Mouse (Mus musculus) right cerebral cortex, postnatal 36 days (tissue): ENCODE data around the gene Trim41.
A peak's percentile ranks its signal among the peaks of the same experiment; 100 is the strongest.

Experiments
- DNase-seq, 2 experiments: peaks; one replicate each; pipeline ENCODE4 v3.0.0; 2022; ENCODE audit warnings: low spot score in 2 of 2, mixed read lengths in 1 of 2

Trim41 gene

GRCm38 (mm10) chr11:48790946-48791345 is 26.2 kb downstream of the Trim41 start:
- no peak for DNase-seq

DNA sequence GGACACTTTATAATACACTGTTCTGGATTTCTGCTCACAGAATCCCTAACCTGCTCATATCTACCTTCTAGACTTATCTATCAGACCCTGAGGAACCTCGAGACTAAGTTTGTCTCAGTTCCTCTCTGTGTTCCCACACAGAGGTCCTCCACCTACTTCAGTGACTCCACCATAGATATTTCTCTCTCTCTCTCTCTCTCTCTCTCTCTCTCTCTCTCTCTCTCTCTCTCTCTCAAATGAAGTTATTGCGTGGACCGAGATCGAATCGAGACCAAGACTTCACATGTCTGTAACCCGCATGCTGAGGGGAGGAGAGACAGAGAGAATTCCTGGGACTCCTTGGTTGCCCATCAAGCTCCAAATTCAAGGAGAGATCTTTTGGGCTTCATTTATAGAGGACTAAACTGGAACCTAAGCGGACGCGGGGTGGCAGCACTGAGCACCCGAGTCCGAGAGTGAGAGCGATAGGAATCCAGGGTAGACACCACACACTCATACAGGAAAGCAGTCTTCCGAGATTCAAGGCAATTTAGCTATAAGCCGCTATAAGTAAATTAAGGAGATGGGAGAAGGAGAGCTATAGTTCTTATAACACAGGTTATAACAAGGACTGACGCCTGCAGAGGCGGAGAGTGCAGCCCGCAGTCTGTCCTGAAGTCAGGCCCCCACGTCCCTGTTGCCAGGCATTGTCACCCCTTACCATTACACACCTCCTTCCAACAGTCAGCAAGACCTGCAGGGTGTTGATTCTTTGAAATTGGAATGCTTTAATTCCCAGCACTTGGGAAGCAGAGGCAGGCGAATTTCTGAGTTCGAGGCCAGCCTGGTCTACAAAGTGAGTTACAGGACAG is 27.0 kb downstream of the Trim41 start:
- DNase-seq = peak; percentile 75 to 78

GRCm38 (mm10) chr11:48789215-48789614 is 27.9 kb downstream of the Trim41 start:
- no peak for DNase-seq

DNA sequence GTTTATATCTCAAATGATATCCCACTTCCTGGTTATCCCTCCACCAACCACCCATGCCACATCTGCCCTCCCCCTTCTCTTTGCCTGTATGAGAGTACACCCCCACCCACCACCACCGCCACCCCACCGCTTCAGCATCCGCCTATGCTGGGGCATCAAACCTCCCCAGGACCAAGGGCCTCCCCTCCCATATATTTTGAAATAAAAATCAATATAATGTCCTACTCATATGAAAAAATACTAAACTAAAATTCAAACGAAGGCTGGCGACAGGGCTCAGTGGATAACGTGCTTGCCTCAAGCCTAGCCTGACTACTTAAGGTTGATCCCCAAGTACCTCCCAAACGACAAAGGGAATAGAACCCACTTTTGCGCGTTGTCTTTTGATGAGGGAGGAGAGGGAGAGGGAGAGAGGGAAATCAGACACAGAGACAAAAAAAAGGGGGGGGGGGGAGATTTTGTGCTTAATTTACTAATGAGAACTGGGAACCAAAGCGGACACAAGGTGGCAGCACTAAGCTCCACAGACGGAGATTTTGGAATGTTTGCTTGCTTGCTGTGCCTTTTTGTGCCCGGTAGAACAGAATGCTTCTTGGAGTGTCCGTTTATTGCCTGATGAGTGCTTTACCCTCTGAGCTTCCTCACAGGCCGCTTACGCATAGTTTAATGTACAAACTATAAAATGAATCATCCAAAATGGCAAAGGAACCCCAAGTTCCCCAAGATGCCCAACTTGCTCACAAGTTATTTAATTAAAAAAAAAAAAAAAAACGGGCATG is 28.7 kb downstream of the Trim41 start:
- DNase-seq = peak; percentile 51 to 59

GRCm38 (mm10) chr11:48787455-48788211 is 29.5 kb downstream of the Trim41 start:
- no peak for DNase-seq

DNA sequence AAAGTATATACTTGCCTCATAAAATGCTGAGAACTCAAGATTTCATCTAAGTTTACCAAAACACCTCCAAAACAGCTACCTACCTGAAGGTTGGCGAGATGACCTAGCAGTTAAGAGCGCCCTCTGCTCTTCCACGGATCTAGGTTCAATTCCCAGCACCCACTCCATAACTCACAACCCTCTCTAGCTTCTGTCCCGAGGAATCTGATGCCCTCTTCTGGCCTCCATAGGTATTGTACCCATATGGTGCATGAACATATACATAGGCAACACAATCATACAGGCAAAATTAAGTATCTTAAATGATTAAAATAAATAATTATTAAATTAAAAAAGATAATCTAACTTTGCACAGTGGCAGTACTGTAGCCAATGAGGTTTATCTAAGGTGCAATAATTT is 34.9 kb downstream of the Trim41 start:
- DNase-seq = no peak

DNA sequence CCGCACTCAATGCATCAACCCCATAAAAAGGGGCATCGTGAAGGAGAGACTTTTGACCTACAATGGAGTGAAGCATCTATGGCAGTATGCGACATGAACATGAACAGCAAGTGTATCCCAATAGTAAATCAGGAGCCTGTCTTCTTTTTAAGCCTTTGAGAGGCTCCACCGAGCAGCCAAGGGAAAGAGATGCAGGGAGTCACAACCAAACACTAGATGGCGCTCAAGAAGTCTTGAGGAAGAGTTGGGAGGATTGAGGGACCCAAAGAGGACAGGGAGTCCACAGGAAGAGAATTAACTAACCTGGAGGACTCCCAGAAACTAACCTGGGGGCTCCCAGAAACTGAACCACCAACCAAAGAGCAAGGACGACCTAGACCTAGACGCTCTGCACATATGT is 37.7 kb downstream of the Trim41 start:
- DNase-seq = no peak

GRCm38 (mm10) chr11:48777303-48777702 is 39.9 kb downstream of the Trim41 start:
- no peak for DNase-seq

DNA sequence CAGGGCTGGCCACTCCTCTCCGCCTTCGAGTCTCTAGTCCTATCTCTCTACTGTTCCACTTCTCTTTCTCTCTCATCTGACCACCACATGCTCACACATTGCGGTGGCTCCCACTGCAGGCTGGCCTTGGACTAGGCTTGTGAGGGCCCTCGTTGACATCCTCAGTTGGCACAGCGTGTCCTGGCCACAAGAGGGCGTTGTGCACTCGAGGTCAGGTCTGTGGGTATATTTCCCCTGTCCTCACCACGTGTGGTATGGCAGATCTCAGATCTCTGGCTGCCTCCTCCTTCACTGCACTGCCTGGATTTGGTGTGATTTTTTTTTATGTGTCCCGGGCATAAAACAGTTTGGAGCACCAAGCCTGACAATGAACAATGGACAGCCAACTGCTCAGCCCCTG is 40.5 kb downstream of the Trim41 start:
- DNase-seq = no peak

- peak in 1 of 2 experiments; percentile 26 for DNase-seq
These were observed 41.7 kb downstream of the Trim41 start for GRCm38 (mm10) chr11:48775483-48775882.

DNA sequence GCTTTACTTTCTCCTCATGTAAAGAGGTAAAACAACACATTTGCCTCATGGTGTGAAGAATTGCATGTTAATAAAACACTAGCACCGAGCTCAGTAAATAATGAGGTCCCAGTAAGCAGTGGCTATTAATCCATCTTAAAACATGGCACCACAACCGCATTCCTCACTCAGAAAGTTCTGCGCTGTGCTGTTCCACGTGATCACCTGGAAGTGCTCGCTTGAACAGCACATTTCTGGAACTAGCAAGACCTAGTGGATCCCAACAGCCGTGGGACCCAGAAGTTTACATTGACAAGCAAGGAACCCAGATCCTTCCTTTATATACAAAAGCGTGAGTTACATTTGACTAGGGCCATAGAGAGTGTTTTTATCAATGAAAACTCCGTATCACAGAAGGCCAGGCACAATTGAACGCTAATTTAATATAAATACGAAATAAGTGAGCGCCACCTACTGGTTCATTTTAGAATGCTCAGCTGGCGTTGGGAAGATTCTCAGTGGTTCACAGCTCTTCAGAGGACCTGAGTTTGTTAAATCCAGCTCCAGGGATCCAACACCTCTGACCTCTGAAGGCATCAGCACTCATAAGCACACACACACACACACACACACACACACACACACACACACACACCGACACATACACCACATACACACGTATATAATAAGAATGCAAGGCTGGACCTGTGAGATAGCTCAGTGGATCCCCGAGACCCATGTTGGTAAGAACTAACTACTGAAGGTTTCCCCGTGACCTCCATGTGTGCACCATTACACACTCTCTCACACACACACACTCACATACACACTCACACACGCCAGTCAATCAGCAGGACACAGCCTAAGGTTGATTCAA is 42.5 kb downstream of the Trim41 start:
- peak in 1 of 2 experiments; percentile 39 for DNase-seq

DNA sequence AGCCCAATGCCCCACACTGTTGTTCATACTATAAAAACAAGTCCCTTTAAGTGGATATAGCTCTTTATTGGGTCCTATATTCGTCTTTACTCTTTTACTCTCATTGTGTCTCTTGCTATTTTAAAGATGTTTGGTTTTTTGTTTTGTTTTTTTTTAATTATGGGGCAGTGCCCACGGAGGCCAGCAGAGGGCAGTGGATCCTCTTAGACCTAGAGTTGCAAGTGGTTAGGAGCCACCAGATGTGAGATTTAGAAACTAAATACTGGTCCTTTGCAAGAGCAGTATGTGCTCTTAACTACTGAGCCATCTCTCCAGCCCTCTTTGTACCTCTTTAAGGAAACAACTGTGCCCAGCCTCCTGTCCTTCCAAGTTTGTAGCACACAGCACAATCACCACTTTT is 45.5 kb downstream of the Trim41 start:
- DNase-seq = no peak

GRCm38 (mm10) chr11:48767195-48767876 is 49.8 kb downstream of the Trim41 start:
- no peak for DNase-seq

DNA sequence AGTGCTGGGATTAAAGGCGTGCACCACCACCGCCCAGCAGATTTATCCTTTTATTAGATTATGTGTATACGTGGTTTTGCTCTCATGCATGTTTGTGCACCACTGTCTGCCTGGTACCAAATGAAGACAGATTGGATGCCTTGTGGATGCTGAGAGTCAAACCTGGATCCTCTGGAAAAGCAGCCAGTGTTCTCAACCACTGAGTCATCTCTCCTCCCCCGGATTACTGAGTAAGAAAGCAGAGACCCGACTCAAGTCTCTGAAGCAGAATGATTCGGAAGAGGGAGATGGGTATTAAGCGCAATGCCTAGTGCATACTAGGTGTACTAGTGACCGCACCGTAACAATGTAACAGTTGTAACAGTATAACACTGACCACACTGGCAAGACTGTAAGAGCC is 53.0 kb downstream of the Trim41 start:
- DNase-seq = no peak

DNA sequence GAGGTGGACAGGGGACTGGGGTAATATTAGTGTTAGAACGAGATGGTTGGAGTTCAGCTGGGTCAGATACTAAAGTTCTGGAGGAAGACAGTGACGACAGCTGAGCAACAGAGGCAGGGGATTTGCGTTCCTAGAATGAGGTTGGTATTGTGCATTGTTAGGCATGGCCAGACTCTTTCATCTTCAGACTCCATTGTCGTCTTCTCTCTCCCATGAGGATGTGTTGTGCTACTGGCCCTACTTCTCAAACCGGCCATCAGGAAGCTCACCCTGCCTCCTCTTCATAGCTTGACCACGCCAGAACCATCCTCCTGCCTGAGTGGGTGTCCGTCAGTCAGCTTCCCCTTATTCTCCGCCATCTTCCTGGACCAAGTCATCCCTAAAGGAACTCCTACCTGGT is 58.1 kb downstream of the Trim41 start:
- no peak for DNase-seq
